ENCODE assay signal across 7 mouse cellular contexts in the genomic region with DNA sequence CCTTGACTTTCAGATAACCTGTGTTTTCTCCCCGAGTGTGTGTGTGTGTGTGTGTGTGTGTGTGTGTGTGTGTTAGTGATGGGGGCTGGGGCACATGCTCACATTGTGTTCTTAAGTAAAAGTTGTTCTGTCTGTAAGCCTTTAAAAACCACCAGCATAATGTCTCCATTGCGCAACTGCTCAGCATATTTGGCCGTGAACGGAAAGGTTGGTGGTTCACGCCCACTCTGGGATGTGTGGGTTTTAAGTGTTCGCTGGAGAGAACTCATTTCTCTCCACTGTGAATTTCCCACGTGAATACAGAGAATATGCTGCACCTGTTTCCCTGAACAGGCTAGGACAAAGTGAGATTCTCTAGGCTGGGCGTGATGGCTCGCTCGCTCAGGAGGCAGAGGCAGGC.
A peak's percentile ranks its signal among the peaks of the same experiment; 100 is the strongest.
DNase-seq lines count a peak whose midpoint lies in the region; ATAC-seq and TF ChIP-seq lines count a peak whose summit lies in the region.

No protein-coding gene starts in this region.

- no peaks in the 10 kb centered on the region for H3K9me3 ChIP-seq in embryonic facial prominence, embryonic 10.5 days

- no peak for TF ChIP-seq POLR2A in thymus, adult 2 months (IDR thresholded peaks at IDR 0.05; ENCODE audit: control insufficient read depth, extremely low read depth, insufficient read depth, low read length, poor library complexity)

- H3K36me3 ChIP-seq in embryonic facial prominence, embryonic 10.5 days (replicated peaks), result peaks cover 7% of the 10 kb centered on the region; the same call in 1 of the 2 replicates
- no peaks in the 10 kb centered on the region for H3K36me3 ChIP-seq in thymus, adult 2 months (ENCODE audit: control insufficient read depth, insufficient read depth, low read length)

- no peak overlapping the region; the same call in 1 of the 2 replicates for H3K27ac ChIP-seq in layer of hippocampus, adult 2 months
- peak overlapping the region; percentile 78; the same call in 1 of the 2 replicates for H3K27ac ChIP-seq in embryonic facial prominence, embryonic 10.5 days (replicated peaks)
- H3K27ac ChIP-seq in thymus, adult 2 months (ENCODE audit: control insufficient read depth, insufficient read depth, low read length), result no peak overlapping the region

- ATAC-seq in inflammation-experienced regulatory T-cells, adult 6 months, result peak; percentile 79

- peaks cover 58% of the 10 kb centered on the region for H3K4me1 ChIP-seq in embryonic facial prominence, embryonic 10.5 days
- H3K4me1 ChIP-seq in thymus, adult 2 months (replicated peaks; ENCODE audit: control insufficient read depth, insufficient read depth, low read length), result peaks cover 4% of the 10 kb centered on the region; the same call in 1 of the 2 replicates

- peaks cover 47% of the 10 kb centered on the region for H3K27me3 ChIP-seq in embryonic facial prominence, embryonic 10.5 days (replicated peaks; ENCODE audit: low read depth, poor library complexity, severe bottlenecking)
- no peaks in the 10 kb centered on the region for H3K27me3 ChIP-seq in thymus, adult 2 months (ENCODE audit: control insufficient read depth, insufficient read depth, low read length)

- no peak for TF ChIP-seq CTCF in layer of hippocampus, adult 2 months (conservative IDR thresholded peaks at IDR 0.05)
- TF ChIP-seq CTCF in thymus, adult 2 months (IDR thresholded peaks at IDR 0.05; ENCODE audit: borderline replicate concordance, control insufficient read depth, extremely low read depth, insufficient read depth, low read length, poor library complexity), result no peak

- WGBS in embryonic facial prominence, embryonic 10.5 days, result 88% methylated on average over 10 of the region's 10 CpGs
- 47% methylated on average over 10 of the region's 10 CpGs for WGBS in thymus, adult 2 months

- DNase-seq in layer of hippocampus, adult 9-11 months, result peak; percentile 69
- DNase-seq in layer of hippocampus, adult 2 months (ENCODE audit: low spot score in 2 of 2), result no peak
- no peak for DNase-seq in embryonic facial prominence, embryonic 10.5 days (ENCODE audit: low spot score)
- peak; percentile 71 for DNase-seq in lung, postnatal 36 days
- no peak for DNase-seq in thymus, adult 2 months
- no peak for DNase-seq in retina, embryonic 14.5 days (ENCODE audit: low spot score)

- no peak overlapping the region for H3K4me3 ChIP-seq in layer of hippocampus, adult 2 months
- peak overlapping the region; percentile 44; the same call in 1 of the 2 replicates for H3K4me3 ChIP-seq in embryonic facial prominence, embryonic 10.5 days
- H3K4me3 ChIP-seq in thymus, adult 2 months (ENCODE audit: control insufficient read depth, insufficient read depth, low read length), result no peak overlapping the region

Comparison
In these comparisons a context has a peak if more than half of its experiments do, and no peak if none do; other contexts are left out.
1. DNase-seq: peak in layer of hippocampus, adult 9-11 months (single experiment) and lung, postnatal 36 days (single experiment); none in layer of hippocampus, adult 2 months (0 of 2), embryonic facial prominence, embryonic 10.5 days (single experiment), thymus, adult 2 months (single experiment) and retina, embryonic 14.5 days (single experiment).